Mouse (Mus musculus): ENCODE measurements around the gene Fam151b.

- TF ChIP-seq EP300 (IDR thresholded peaks at IDR 0.05) (no peak), CTCF (IDR thresholded peaks at IDR 0.05) (no peak)
Measured at GRCm38 (mm10) chr13:92529828-92530720, 46.3 kb upstream of the Fam151b start.

Data from lung, postnatal 0 days (tissue).